Mouse (Mus musculus) mouse trophoblast stem cell (cell line): ENCODE results near the gene Gm3045.

Source experiments
- in situ Hi-C, 2 experiments: fragments of 300-500 bp; cut with MseI, MboI; formaldehyde crosslinking; loops; 2 replicates in 1 of 2; 3 replicates in 1 of 2; pipeline ENCODE4 v1.15.1; 2025

The Gm3045 gene

GRCm38 (mm10) chr13:56435615-56436287 lies 9.4 kb downstream of the Gm3045 start:
- in situ Hi-C loops, result loop anchor here in 1 of 2 experiments (10.0 kb wide), 1 partner anchor 241 kb away; no protein-coding TSS in a partner anchor

DNA sequence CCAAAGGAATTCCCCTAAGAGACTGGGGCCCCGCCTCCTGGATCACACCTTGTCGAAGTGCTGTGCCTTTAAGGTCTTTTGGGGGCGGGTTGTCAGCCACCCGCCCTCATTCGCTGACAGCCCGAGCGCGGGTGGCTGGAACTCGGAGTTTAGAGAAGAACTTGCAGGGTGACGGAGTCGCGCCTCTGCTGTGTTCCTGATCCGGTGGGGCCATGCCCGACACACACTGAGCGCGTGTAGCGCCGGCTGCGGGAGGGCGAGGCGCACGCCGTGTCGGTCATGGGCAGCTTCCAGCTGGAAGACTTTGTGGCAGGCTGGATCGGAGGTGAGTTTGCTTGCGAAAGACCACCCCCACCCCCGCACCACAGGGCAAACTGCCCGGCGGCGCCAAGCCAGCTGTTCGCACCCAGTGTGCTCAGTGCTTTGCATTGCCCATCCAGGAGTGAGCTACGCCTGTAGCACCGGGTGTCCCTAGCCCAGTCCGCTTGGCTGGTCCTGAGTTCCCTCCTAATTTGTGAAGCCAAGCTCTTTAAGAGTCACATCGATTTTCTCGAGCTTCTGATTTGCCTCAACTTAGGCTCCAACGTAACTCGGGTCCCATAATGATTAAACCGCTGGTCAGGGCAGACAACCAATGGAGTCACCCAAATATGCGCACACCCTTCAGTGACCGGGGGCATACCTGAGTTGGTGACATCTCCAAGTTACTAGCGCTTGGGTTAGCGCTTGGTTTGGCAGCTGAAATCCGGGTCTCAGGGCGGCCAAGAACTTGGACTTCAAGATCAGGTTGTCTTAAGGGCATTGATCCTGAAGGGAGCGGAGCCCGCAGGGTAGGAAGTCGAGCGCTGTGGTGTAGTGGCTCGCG lies 12.0 kb downstream of the Gm3045 start, which contains the start of gene Slc25a48:
TSS of gene Slc25a48 (plus strand) at position 145 of the 865 bp plus-strand sequence.
- in situ Hi-C loops, result loop anchor here in 1 of 2 experiments (10.0 kb wide), 1 partner anchor 244 kb away; no protein-coding TSS in a partner anchor

DNA sequence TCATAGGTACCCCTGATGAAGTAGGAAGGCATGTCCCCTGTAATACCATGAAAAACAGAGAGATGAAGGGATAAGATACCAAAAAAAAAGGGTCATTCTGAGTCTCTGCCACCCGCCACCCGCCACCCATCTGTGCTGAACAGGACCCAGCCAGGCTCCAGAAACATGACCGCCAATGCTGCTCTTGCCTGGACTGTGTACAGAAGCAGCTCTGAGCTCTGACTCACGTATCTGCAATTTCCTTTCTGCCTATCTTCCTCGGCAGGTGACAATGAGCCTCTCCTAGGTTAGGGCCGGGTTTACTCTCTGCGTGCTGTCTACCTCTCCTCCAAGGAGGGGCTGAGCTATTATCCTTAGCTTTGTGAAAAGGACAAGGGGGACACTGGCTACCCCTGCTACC lies 17.0 kb downstream of the Gm3045 start:
- in situ Hi-C loops, result no loop called here

GRCm38 (mm10) chr13:56444112-56444511 lies 17.7 kb downstream of the Gm3045 start:
- in situ Hi-C loops, result no loop called here

DNA sequence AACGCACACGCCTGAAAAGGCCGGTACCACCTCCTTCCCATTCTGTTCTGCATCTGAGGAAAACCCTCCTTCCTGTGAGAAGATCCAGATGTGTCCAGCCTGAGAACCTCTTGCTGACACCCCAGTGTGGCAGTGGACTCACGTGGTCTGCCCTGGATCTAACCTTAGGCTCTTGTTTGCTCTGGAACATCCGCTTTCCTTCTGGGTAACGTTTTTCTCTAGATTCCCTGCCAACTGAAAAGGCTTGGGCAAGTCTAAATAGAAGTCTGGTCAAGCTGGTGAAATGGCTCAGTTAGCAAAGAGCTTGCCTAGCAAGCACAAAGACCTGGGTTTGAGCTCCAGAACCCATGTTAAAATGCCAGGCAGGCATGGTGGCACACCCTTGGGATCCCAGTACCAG lies 18.6 kb downstream of the Gm3045 start:
- in situ Hi-C loops, result no loop called here

GRCm38 (mm10) chr13:56449239-56450030 lies 23.0 kb downstream of the Gm3045 start:
- in situ Hi-C loops, result no loop called here

DNA sequence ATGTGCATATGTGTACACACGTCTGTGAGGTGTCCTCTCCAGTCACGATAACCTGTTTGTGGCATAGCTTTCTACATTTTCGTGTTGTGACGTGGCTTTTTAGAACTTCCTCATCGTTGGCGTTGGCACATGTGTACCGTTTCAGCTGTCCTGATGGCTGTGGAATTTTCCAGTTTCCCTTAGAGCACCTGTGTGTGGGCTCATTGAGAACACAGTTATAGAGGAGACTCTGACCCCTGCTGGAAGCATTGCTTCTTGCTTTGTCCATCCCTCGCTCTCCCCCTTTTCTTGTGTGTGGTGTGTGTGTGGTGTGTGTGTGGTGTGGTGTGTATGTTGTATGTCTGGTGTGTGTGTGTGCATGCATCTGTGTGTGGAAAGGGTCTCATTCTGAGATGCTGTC lies 23.6 kb downstream of the Gm3045 start:
- in situ Hi-C loops, result no loop called here

- in situ Hi-C loops, result no loop called here
Observed at GRCm38 (mm10) chr13:56458001-56458400, 31.6 kb downstream of the Gm3045 start.

DNA sequence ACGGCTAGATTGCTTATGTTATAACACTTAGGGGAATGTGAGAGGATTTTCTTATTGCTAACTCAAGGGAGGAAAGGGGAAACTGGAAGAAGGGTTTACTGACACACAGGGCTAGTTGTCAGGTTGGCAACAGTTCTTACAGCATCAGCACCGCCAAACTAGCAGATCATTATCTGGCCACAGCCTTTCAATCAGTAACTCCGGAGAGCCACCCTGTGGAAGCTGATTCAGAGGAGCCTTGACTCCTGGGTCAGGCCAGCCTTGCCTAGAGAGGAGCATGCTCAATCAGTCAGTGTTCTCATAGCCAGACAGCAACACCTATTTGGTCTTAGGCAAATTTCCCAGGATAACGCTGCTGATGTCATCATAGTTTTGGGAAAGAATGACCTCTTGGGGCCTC lies 35.1 kb downstream of the Gm3045 start:
- in situ Hi-C loops, result no loop called here

GRCm38 (mm10) chr13:56462791-56463190 lies 36.4 kb downstream of the Gm3045 start:
- in situ Hi-C loops, result no loop called here

- in situ Hi-C loops, result no loop called here
Observed at GRCm38 (mm10) chr13:56463261-56463660, 36.9 kb downstream of the Gm3045 start.

DNA sequence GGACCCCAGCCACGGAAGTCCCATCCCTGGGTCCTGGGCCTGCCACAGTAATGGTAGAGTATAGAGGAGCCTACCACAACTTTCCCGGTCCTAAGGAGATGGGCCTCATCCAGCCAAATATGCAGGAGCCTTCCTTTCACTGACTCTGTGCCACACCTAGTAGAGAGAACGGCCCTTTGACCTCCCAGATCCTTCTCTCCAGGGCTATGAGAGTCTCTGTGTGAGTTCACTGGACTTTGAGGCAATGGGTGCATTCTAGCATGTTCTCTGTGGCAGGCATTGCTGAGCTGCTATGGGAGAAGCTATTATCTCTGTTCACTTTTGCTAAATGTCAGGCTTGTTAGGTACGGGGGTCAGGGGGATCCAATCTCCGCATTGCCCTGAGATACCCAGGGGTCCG lies 37.4 kb downstream of the Gm3045 start:
- in situ Hi-C loops, result no loop called here

DNA sequence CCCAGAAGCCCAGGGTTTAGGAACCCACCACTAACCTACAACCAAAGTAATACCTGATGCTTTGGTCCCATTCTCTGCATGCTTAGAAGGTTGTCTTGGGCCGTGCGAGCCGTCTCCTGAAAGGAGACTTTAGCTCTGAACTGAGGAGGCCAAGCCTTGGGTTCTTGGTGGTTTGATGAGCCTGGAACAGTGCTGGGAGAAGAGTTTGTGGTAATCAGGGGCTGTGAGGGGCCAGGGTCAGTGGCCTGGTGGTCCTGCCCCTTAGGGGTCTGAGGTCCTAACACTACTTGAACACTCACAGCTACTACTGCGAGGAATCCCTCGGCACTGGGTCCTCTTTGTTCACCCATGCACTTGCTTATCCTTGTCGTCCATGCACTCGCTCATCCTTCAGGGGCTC lies 41.4 kb downstream of the Gm3045 start:
- in situ Hi-C loops, result no loop called here

DNA sequence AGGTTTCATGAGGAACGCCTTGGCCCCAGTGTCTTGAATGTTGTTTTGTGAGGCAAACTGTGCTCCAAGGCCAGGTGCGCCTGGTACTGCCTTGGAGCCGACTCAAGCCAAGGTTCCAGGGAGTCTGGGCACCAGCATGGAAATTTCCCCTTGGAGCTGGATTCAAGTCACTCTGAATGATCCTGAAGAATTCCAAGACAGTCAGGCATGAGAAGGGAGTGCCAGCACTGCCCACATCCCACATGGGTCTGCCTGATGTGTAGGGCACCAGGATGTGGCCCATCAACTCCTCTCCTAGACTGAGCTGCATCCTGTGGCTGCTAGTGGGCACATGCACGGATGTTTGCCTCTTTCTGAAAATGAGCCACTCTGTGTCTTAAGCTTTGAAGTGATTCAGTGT lies 42.1 kb downstream of the Gm3045 start:
- in situ Hi-C loops, result no loop called here

GRCm38 (mm10) chr13:56471211-56471610 lies 44.8 kb downstream of the Gm3045 start:
- in situ Hi-C loops, result no loop called here

GRCm38 (mm10) chr13:56471951-56472350 lies 45.6 kb downstream of the Gm3045 start:
- in situ Hi-C loops, result no loop called here

DNA sequence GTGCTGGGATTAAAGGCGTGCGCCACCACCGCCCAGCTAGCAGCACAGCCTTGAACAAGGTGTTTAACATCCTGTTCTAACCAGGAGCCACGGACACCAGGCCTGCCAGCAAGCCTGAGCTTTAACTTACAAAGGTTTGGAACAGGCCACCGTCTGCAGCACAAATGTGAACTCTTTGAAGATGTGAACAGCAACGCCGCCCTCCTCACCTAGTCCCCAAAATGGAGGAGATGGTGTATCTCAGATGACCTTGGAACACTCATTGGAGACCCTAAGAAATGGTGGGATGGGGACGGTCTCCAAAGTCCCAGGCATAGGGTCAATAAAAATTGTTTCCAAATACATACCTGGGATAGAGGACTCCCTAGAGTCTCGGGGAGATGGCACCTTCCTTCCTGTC lies 46.3 kb downstream of the Gm3045 start:
- in situ Hi-C loops, result no loop called here

GRCm38 (mm10) chr13:56475363-56475762 lies 49.0 kb downstream of the Gm3045 start:
- in situ Hi-C loops, result loop anchor here in 1 of 2 experiments (25.0 kb wide), 1 partner anchor 787 kb away; no protein-coding TSS in a partner anchor

DNA sequence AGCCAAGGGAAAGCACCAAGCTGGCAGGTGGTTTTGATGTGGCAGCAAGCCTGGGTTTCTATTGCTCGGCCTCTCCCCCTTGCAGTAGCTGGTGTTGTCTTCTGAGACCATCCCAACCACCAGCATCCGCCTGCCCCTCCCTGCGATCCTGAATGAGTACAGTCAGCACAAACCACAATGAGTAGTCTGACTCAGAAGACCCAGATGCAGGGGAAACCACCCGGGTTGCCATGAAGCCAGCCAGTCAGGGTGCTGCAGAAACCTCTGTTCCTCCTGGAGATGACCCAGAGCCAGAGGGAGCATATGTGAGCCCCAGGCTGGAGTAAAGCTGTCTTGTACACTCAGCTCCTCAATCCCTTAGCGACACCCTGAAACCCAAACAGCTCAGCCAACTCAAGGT lies 50.4 kb downstream of the Gm3045 start:
- in situ Hi-C loops, result loop anchor here in 1 of 2 experiments (25.0 kb wide), 1 partner anchor 786 kb away; no protein-coding TSS in a partner anchor

GRCm38 (mm10) chr13:56477271-56477670 lies 50.9 kb downstream of the Gm3045 start:
- in situ Hi-C loops, result loop anchor here in 1 of 2 experiments (25.0 kb wide), 1 partner anchor 785 kb away; no protein-coding TSS in a partner anchor

DNA sequence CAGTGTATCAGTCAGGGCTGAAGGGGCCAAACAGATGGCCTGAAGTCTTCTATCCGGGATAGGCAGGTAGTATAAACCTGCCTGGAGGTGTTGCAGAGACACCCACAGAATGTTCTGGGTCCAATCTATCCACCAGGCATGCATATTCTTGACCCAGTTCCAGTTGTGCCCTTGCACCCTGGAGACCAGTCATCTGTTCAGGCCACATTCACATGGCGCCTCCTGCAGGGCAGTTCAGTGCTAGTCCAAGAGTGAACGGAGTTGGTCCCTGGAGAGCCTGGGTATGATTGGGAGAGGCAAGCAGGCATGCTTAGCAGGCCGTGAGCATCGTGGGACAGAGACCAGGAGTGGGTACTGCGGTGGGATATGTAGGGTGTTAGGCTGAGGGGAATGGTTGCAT lies 51.6 kb downstream of the Gm3045 start:
- in situ Hi-C loops, result loop anchor here in 1 of 2 experiments (25.0 kb wide), 1 partner anchor 784 kb away; no protein-coding TSS in a partner anchor
